Mouse (Mus musculus) forebrain, postnatal 0 days (tissue): ENCODE data around the gene Khdrbs1. TPM values are rescaled to one million over a fixed set of nuclear protein-coding genes. Genes with fewer than 3 reads are reported as not detected.
"Not testable (repeated sequence)": the region's sequence is repeated elsewhere in the genome, so short reads cannot be mapped to it uniquely, and the experiment has no call there.

Source experiments
- ATAC-seq: fragments of 200-750 bp; cut with Nextera tagmentation; 2 replicates; pipeline ENCODE4 v1.8.0; 2017; ENCODE audit warnings: mild to moderate bottlenecking, moderate library complexity
- DNase-seq: peaks from one replicate; pipeline ENCODE4 v3.0.0-alpha.2; 2015
- H3K27ac ChIP-seq: fragments of 300-500 bp; sonication (generic); 2 replicates; pipeline ENCODE4 v1.5.1; 2014; ENCODE audit warnings: low read depth, mild to moderate bottlenecking, antibody characterized with exemption, low read length, moderate library complexity, mixed read lengths
- H3K27me3 ChIP-seq: fragments of 300-500 bp; sonication (generic); 2 replicates; pipeline ENCODE4 v1.6.1; 2014; ENCODE audit warnings: mild to moderate bottlenecking, low read length, mixed read lengths; ENCODE audit not compliant: insufficient read depth
- H3K36me3 ChIP-seq: fragments of 300-500 bp; sonication (generic); 2 replicates; pipeline ENCODE4 v1.6.1; 2014; ENCODE audit warnings: mild to moderate bottlenecking, moderate library complexity; ENCODE audit not compliant: insufficient read depth
- H3K4me1 ChIP-seq: fragments of 300-500 bp; sonication (generic); 2 replicates; pipeline ENCODE4 v1.6.1; 2014; ENCODE audit warnings: antibody characterized with exemption; ENCODE audit not compliant: insufficient read depth
- H3K4me2 ChIP-seq: fragments of 300-500 bp; sonication (generic); 2 replicates; pipeline ENCODE4 v1.6.1; 2014; ENCODE audit warnings: low read depth, mild to moderate bottlenecking, moderate library complexity
- H3K4me3 ChIP-seq: fragments of 300-500 bp; sonication (generic); 2 replicates; pipeline ENCODE4 v1.5.1; 2014; ENCODE audit warnings: low read depth, low read length, mixed read lengths
- H3K9ac ChIP-seq: fragments of 300-500 bp; sonication (generic); 2 replicates; pipeline ENCODE4 v1.6.1; 2014; ENCODE audit warnings: mild to moderate bottlenecking
- H3K9me3 ChIP-seq: fragments of 300-500 bp; sonication (generic); 2 replicates; pipeline ENCODE4 v1.6.1; 2016; ENCODE audit warnings: low read length
- CTCF ChIP-seq: sonication (generic); IDR thresholded peaks from 2 replicates; pipeline ENCODE4 v1.5.1; 2016; ENCODE audit warnings: antibody characterized with exemption, control low read depth, low read depth
- WGBS: fragments of 180-500 bp; shearing (Covaris S2); extraction: QIAGEN DNeasy Blood & Tissue Kit; methylation state at CpG from one replicate; pipeline ENCODE4 v1.1.7; 2014; 5-methylcytosine and 5-hydroxymethylcytosine counted together
- polyA plus RNA-seq: library from polyadenylated mRNA; unstranded; fragments of >200 nt; fragmentation: Nextera tagmentation; extraction: Ambion mirVana; gene quantifications from 2 replicates; pipeline ENCODE4 v1.2.1, GENCODE M21; 2015
- total RNA-seq: library from RNA; depleted of rRNA; stranded (reverse); fragments of >200 nt; gene quantifications from 2 replicates; pipeline ENCODE4 v1.2.3, GENCODE M21; 2014

The Khdrbs1 gene
- total and polyA plus RNA-seq, 2 experiments from 2014 or later: 105 to 128 TPM

DNA sequence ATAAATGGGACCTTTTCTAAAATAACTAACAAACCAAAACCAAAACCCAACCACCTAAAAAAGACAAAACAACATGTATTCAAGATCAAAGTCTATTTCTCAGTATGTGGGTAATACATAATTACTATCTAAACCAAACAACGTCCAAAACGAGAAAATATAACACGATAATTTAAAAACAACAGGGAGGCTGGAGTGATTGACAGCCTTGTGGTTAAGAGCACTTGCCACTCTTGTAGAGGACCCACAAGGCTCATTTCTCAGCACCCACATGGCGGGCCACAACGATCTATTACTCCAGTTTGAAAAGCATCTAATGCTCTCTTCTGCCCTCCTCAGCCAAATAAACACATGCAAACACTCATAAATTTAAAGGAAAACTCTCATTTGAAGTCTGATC, 10.7 kb downstream of the Khdrbs1 start:
- no peaks in the 10 kb centered on the region for H3K4me1 ChIP-seq
- no peaks in the 10 kb centered on the region for H3K27me3 ChIP-seq
- H3K4me2 ChIP-seq: no peak overlapping the region
- H3K27ac ChIP-seq: no peak overlapping the region
- no peak for ATAC-seq
- no peaks in the 10 kb centered on the region for H3K9me3 ChIP-seq
- no peak for DNase-seq
- TF ChIP-seq CTCF: no peak
- H3K4me3 ChIP-seq: no peak overlapping the region
- WGBS: 80% methylated on average over 5 of the region's 5 CpGs
- H3K9ac ChIP-seq: no peak overlapping the region
- peaks cover 13% of the 10 kb centered on the region for H3K36me3 ChIP-seq

DNA sequence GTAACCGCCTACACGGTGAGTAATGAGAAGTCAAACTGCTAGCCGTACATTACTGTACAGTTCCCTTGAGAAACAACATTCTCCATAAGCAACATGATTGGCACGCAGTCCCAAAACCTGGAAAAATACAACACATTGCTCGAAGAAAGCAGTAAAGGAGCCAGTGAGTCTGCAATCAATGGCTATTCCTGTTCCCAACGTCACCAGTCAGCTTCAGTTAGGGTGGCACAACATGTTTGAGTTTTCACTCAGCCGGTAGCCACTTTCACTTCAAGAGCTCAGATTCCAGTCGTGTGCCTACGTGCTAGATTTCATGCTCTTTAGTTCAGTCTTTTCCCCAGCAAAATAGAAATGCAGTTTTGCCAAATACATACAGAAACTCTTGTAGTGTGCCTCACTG, 25.8 kb downstream of the Khdrbs1 start:
- no peak overlapping the region for H3K4me2 ChIP-seq
- no peaks in the 10 kb centered on the region for H3K9me3 ChIP-seq
- H3K27ac ChIP-seq: no peak overlapping the region
- H3K27me3 ChIP-seq: no peaks in the 10 kb centered on the region
- no peak for TF ChIP-seq CTCF
- no peak for DNase-seq
- no peaks in the 10 kb centered on the region for H3K4me1 ChIP-seq
- ATAC-seq: no peak
- H3K36me3 ChIP-seq: peaks cover 79% of the 10 kb centered on the region
- H3K4me3 ChIP-seq: no peak overlapping the region
- 90% methylated on average over 9 of the region's 9 CpGs for WGBS
- no peak overlapping the region for H3K9ac ChIP-seq

DNA sequence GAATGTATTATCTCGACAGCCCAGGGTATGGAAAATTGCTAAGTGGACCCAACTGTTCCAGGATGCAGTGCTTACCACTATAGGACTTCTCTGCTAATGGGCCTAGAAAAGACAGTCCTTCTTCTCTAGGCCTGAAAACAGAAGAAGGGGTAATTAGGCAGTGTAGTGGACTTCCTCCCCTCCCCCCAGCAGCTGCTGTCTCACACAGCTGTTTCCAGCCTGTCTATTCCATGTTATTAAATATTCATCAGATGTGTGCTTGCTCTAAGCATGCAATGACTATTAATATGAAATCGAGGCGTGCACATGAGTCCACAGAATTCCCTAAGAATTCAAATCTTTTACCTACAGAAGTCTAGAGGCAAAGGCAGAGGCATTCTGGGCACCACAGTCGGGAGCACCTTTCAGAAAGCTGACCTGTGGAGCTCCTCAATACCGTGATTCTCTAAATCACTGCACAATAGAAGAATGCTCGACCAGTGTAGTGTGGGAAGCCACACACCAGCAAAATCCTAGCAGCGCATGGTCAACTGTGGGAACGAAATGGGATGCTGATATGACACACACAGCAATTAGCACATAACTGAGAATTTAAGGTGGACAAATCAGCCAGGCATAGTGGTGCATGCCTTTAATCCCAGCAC, 32.5 kb downstream of the Khdrbs1 start:
- Histone ChIP-seq H3K27ac (peak overlapping the region; percentile 59), H3K4me3 (no peak overlapping the region), H3K9ac (no peak overlapping the region), H3K36me3 (peaks cover 76% of the 10 kb centered on the region), H3K4me1 (no peaks in the 10 kb centered on the region), H3K27me3 (no peaks in the 10 kb centered on the region), H3K4me2 (no peak overlapping the region), H3K9me3 (no peaks in the 10 kb centered on the region)
- 51% methylated on average over 8 of the region's 8 CpGs for WGBS
- peak; percentile 79 for ATAC-seq
- peak; percentile 46 for DNase-seq
- no peak for TF ChIP-seq CTCF

DNA sequence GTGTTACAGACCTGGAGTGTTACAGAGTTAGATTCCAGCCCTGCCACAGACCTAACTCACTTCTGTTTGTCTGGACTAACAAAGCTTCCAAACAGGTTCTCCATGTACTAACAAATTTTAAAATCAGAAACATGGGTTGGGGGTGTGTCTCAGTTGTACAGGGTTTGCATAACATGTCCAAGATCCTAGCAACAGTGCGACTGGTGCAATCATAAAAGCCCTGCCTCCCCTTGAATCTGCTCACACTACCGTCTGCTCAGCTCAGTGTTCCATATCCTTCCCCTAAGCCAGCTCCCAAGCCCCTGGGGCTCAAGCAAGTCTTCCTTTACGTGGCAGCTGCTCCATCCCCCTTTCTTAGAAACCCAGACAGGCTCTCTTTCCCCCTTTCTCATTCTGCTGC, 35.4 kb downstream of the Khdrbs1 start:
- H3K4me1 ChIP-seq: peaks cover 13% of the 10 kb centered on the region; the same call in 1 of the 2 replicates
- H3K27ac ChIP-seq: no peak overlapping the region
- H3K4me3 ChIP-seq: no peak overlapping the region
- DNase-seq (no peak), ATAC-seq (no peak)
- H3K4me2 ChIP-seq: no peak overlapping the region
- peaks cover 68% of the 10 kb centered on the region for H3K36me3 ChIP-seq
- WGBS: 22% methylated on average over 3 of the region's 3 CpGs
- H3K9ac ChIP-seq: 0 out of 2 replicates have a peak overlapping the region, but pooled peaks have one; percentile 3
- no peak for TF ChIP-seq CTCF
- H3K27me3 ChIP-seq: no peaks in the 10 kb centered on the region
- no peaks in the 10 kb centered on the region for H3K9me3 ChIP-seq

DNA sequence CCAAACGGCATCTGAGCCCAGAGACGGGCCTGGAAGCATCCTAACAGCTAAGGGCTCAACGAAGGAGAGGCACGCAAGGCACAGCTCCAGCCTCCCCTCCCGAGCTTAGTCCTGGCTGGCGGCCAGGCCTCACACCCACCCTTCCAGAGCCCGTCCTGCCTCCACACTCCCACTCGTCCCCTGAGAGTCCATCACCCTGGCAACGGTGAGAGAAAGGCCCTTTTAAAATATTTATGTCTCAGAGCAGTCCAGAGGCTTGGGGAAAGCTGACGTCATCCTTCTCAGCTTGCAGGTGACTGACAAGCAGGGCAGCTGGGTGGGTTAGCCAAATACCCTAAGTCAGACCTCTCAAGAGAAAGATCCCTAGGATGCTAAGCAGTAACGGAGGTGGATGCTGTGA, 39.6 kb downstream of the Khdrbs1 start:
- H3K9ac ChIP-seq: peak overlapping the region; percentile 37; the same call in 1 of the 2 replicates
- H3K4me2 ChIP-seq: 0 out of 2 replicates have a peak overlapping the region, but pooled peaks have one; percentile 2
- ATAC-seq: peak; percentile 72
- no peak overlapping the region for H3K4me3 ChIP-seq
- peaks cover 14% of the 10 kb centered on the region; the same call in 1 of the 2 replicates for H3K4me1 ChIP-seq
- H3K9me3 ChIP-seq: no peaks in the 10 kb centered on the region
- WGBS: 4% methylated on average over 11 of the region's 11 CpGs
- DNase-seq: peak; percentile 86
- no peaks in the 10 kb centered on the region for H3K27me3 ChIP-seq
- no peak for TF ChIP-seq CTCF
- H3K27ac ChIP-seq: peak overlapping the region; percentile 82
- peaks cover 31% of the 10 kb centered on the region for H3K36me3 ChIP-seq

DNA sequence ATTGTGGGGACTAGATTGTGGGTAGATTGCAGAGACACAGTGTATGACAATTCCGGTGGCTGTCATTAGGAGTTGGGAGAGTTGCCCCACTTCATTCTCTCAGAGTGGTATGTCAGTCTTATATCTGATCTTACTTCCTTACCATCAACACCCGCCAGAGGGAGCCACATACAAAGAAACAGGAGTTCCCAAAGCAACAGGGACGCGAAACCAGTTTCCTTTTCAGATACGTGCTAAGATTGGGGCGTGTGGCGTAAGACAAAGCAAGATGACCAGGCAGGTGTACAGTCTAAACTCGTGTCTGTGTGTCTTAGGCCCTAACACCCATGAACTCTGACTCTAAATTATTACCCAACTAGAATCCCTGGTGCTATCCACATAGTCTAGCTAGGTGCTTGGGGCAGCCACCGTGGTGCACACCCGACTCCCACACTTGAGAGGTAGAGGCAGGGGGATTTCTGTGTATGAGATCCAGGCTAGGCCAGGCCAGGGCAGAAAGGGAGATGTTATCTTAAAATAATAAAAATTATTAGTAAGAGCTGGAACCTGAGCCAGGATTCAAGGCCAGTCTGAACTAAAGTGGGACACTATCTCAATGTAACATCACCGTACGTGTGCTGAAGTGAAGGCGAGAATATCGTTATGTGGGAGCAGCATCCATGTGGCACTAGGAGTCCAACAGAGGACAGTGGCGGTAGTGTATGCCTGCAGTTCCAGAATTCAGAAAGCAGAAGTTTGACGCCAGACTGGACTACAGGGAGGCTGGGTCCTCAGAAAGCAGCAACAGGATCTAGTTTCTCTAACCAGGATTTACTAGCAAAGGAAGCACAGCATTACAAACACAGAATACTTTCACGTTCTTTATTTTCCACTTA, 40.4 kb downstream of the Khdrbs1 start:
- DNase-seq: peak; percentile 95
- no peaks in the 10 kb centered on the region for H3K9me3 ChIP-seq
- TF ChIP-seq CTCF: peak; percentile 90
- H3K36me3 ChIP-seq: peaks cover 31% of the 10 kb centered on the region
- H3K4me3 ChIP-seq: no peak overlapping the region
- peaks cover 18% of the 10 kb centered on the region; the same call in 1 of the 2 replicates for H3K4me1 ChIP-seq
- H3K4me2 ChIP-seq: peak overlapping the region; percentile 2; the same call in 1 of the 2 replicates
- H3K27me3 ChIP-seq: no peaks in the 10 kb centered on the region
- peak overlapping the region; percentile 82 for H3K27ac ChIP-seq
- peak overlapping the region; percentile 37; the same call in 1 of the 2 replicates for H3K9ac ChIP-seq
- WGBS: 29% methylated on average over 17 of the region's 17 CpGs
- peak; percentile 56 for ATAC-seq

DNA sequence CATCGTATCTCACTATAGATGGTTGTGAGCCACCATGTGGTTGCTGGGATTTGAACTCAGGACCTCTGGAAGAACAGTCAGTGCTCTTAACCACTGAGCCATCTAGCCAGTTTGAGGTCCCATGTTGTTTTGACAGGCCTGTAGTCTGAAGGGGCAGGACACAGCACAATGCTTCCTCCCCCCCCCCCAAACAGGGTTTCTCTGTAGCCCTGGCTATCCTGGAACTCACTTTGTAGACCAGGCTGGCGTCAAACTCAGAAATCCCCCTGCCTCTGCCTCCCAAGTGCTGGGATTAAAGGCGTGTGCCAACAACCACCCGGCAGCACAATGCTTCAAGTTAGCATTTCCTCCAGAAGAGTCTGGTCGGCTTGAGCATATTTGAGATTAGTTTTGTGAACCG, 41.4 kb downstream of the Khdrbs1 start:
- not testable (repeated sequence) for ATAC-seq, H3K27me3 ChIP-seq, H3K9ac ChIP-seq, H3K9me3 ChIP-seq, H3K4me3 ChIP-seq, H3K4me2 ChIP-seq, DNase-seq
- peaks cover 18% of the 10 kb centered on the region for H3K4me1 ChIP-seq
- H3K36me3 ChIP-seq: peaks cover 22% of the 10 kb centered on the region
- 92% methylated on average over 6 of the region's 6 CpGs for WGBS
- H3K27ac ChIP-seq: peak overlapping the region; percentile 82
